Mouse (Mus musculus) embryonic facial prominence, embryonic 13.5 days (tissue): Measurements from ENCODE around the gene Olfr878. TPM values are rescaled to one million over a fixed set of nuclear protein-coding genes. Genes with fewer than 3 reads are reported as not detected.

Experiments used
- ATAC-seq: fragments of 200-750 bp; cut with Nextera tagmentation; 2 replicates; pipeline ENCODE4 v1.8.0; 2017; ENCODE audit warnings: low read depth; ENCODE audit not compliant: insufficient number of reproducible peaks, insufficient read depth, low FRiP score, low TSS enrichment
- H3K27ac ChIP-seq: fragments of 300-500 bp; sonication (generic); 2 replicates; pipeline ENCODE4 v1.5.1; 2015; ENCODE audit warnings: moderate library complexity, mild to moderate bottlenecking, inconsistent platforms
- H3K27me3 ChIP-seq: fragments of 300-500 bp; sonication (generic); 2 replicates; pipeline ENCODE4 v1.6.1; 2015; ENCODE audit warnings: mild to moderate bottlenecking, inconsistent platforms
- H3K36me3 ChIP-seq: fragments of 300-500 bp; sonication (generic); 2 replicates; pipeline ENCODE4 v1.6.1; 2015; ENCODE audit warnings: mild to moderate bottlenecking, inconsistent platforms
- H3K4me1 ChIP-seq: fragments of 300-500 bp; sonication (generic); 2 replicates; pipeline ENCODE4 v1.6.1; 2015; ENCODE audit warnings: inconsistent platforms
- H3K4me2 ChIP-seq: fragments of 300-500 bp; sonication (generic); 2 replicates; pipeline ENCODE4 v1.6.1; 2015; ENCODE audit warnings: moderate library complexity, mild to moderate bottlenecking, inconsistent platforms
- H3K4me3 ChIP-seq: fragments of 300-500 bp; sonication (generic); 2 replicates; pipeline ENCODE4 v1.5.1; 2015; ENCODE audit warnings: mild to moderate bottlenecking, inconsistent platforms
- H3K9ac ChIP-seq: fragments of 300-500 bp; sonication (generic); 2 replicates; pipeline ENCODE4 v1.6.1; 2015; ENCODE audit warnings: mild to moderate bottlenecking, inconsistent platforms
- H3K9me3 ChIP-seq: fragments of 300-500 bp; sonication (generic); 2 replicates; pipeline ENCODE4 v1.6.1; 2016; ENCODE audit warnings: inconsistent platforms
- WGBS: fragments of 180-500 bp; shearing (Covaris S2); methylation state at CpG from one replicate; pipeline ENCODE4 v1.1.7; 2015; ENCODE audit warnings: mixed read lengths; 5-methylcytosine and 5-hydroxymethylcytosine counted together
- polyA plus RNA-seq: library from polyadenylated mRNA; unstranded; fragments of >200 nt; fragmentation: Nextera tagmentation; extraction: Ambion mirVana; gene quantifications from 2 replicates; pipeline ENCODE4 v1.2.1, GENCODE M21; 2015

Gene Olfr878
- polyA plus RNA-seq, 1 experiment from 2014 or later, result not detected

DNA sequence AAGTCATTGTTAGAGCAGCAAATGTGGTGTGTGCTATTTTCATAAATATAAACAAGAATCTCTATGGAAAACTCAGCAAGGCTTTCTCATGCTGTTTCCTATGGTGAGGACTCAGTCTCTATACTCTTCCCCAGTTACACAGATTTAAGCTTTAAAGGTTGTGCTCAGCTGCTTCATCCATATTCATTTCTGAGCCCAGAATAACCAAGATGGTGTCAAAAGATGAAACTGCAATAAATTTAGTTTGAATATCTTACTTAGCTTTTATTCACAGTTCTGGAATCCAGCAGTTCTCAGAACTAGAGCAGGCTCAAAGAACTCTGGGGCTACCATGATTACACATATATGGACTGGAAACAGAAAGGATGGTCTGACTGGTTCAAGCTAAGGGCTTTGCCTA is 16.5 kb downstream of the Olfr878 start:
- Histone ChIP-seq H3K4me3 (no peak overlapping the region), H3K4me2 (no peak overlapping the region), H3K9ac (no peak overlapping the region), H3K4me1 (no peaks in the 10 kb centered on the region), H3K27ac (no peak overlapping the region), H3K36me3 (no peaks in the 10 kb centered on the region), H3K9me3 (no peaks in the 10 kb centered on the region), H3K27me3 (no peaks in the 10 kb centered on the region)
- ATAC-seq, result no peak

DNA sequence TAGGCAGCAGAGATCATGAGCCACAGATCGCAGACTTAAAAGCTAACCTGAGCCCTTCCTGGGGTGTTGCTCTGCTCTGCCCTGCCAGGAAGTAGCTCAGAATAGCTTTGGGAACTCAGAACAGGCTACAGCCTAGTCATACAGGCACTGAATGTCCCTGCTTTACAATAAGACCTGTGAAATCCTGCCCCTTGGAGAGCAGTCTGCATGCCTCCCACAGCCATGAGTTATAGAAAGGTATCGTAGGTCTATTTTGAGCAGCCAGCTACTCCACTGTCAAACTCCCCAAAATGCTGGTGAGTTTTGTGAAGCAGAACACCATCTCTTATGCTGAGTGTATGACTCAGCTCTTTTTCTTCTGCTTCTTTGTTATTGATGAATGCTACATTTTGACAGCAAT is 23.5 kb downstream of the Olfr878 start:
- Histone ChIP-seq H3K36me3 (no peaks in the 10 kb centered on the region), H3K27me3 (no peaks in the 10 kb centered on the region), H3K4me2 (no peak overlapping the region), H3K9me3 (no peaks in the 10 kb centered on the region), H3K4me1 (no peaks in the 10 kb centered on the region), H3K4me3 (no peak overlapping the region), H3K27ac (no peak overlapping the region), H3K9ac (no peak overlapping the region)
- ATAC-seq, result no peak
- 93% methylated on average over 2 of the region's 2 CpGs for WGBS

Other genes starting within 250 kb of the Olfr878 start
- 16.7 and 22.4 TPM in 2 replicates for gene Panx3, start 248.6 kb upstream of the Olfr878 start, polyA plus RNA-seq
- not detected in 2 replicates for gene Olfr160, start 201.6 kb upstream of the Olfr878 start, polyA plus RNA-seq
- gene Olfr874, start 172.7 kb upstream of the Olfr878 start, polyA plus RNA-seq, result 0.10 TPM in 1 of 2 replicates, not detected in the other
- gene Olfr875, start 146.0 kb upstream of the Olfr878 start, polyA plus RNA-seq, result not detected in 2 replicates
- gene Olfr876, start 114.8 kb upstream of the Olfr878 start, polyA plus RNA-seq, result not detected in 2 replicates
- gene Olfr877, start 63.6 kb upstream of the Olfr878 start, polyA plus RNA-seq, result not detected in 2 replicates
- 0.04 TPM in 1 of 2 replicates, not detected in the other for gene Olfr145, start 21.1 kb upstream of the Olfr878 start, polyA plus RNA-seq
- not detected in 2 replicates for gene Olfr881, start 74.0 kb downstream of the Olfr878 start, polyA plus RNA-seq
- gene Olfr883, start 108.0 kb downstream of the Olfr878 start, polyA plus RNA-seq, result not detected in 2 replicates
- gene Olfr884, start 128.7 kb downstream of the Olfr878 start, polyA plus RNA-seq, result 0.18 TPM in 1 of 2 replicates, not detected in the other
- gene Olfr885, start 143.5 kb downstream of the Olfr878 start, polyA plus RNA-seq, result not detected in 2 replicates
- not detected in 2 replicates for gene Olfr887, start 166.2 kb downstream of the Olfr878 start, polyA plus RNA-seq
- gene Olfr888, start 190.3 kb downstream of the Olfr878 start, polyA plus RNA-seq, result not detected in 2 replicates
- gene Olfr889, start 197.4 kb downstream of the Olfr878 start, polyA plus RNA-seq, result 0.04 and 0.11 TPM in 2 replicates
- not detected in 2 replicates for gene Olfr890, start 224.7 kb downstream of the Olfr878 start, polyA plus RNA-seq